Mouse (Mus musculus) right cerebral cortex, postnatal 10 days (tissue): Measurements from ENCODE around the gene Tubd1.

Source experiments
- DNase-seq, 2 experiments: peaks; one replicate each; pipeline ENCODE4 v3.0.0; 2021; ENCODE audit warnings: low spot score in 2 of 2

Tubd1 gene

DNA sequence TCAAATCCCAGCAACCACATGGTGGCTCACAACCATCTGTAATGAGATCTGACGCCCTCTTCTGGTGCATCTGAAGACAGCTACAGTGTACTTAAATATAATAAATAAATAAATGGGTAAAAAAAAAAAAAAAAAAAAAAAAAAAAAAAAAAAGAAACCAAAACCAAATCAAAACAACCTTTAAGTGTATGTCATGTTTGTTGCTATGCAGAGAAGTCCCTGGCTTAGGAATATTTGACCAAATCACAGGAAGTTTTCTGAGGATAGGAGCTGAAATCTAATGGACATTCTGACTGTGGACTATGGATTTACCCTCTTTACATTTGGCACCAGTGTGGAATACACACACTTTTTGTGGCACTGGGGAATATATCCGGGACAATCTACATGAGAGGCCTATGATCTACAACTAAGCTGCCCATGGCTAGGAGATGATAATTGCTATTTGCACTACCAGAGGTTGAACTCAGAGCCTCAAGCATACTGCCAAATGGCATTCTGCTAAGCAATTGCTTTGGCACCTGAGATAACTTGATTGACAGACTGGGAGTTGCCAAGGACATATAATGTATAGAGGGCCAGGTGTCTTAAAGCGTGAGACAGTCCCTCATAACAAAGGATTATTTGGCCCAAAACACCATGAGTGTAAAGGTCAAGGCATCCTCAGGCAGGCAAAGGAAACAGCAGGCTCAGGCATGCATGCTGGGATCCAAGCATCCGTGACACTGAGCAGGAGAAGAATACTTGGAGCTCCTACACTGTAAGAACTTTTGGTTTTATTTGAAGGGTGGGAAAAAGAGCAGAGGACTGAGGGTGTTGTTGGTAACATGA lies 54.8 kb downstream of the Tubd1 start:
- no peak for DNase-seq

DNA sequence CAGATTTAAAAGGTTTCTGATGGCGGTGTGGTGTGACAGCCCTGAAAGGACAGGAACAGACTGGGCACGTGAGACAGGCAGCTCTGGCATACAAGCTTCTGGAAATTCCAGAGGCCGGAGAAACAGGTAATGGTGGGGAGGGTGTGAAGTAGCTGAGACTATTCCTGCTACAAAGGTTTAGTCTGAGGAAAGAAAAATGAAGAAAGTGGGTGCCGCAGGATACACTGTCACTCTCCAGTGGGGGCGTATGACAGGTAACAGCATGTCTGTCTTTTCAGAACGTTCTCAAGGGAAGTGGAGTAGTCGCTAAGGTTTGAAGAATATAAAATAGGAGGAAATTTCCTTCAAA lies 55.4 kb downstream of the Tubd1 start:
- no peak for DNase-seq

DNA sequence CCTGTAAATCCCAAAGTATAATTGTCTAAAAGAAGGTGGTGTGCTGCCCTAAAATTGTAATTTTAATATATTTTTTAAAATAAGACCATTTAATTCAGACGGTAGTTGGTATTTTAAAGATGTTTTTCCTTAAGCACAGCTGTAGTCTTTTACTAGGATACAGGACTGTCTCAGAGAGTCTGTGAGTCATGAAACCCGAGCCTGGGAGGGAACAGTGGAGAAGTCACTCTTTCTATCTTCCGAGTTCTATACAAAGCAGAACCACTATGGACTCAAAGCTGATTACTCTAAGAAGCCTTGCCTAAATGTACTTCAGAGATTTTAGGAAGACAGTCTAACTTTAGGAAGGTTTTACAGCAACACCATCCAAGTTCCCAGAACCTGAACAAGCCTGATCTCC lies 57.3 kb downstream of the Tubd1 start:
- no peak for DNase-seq

DNA sequence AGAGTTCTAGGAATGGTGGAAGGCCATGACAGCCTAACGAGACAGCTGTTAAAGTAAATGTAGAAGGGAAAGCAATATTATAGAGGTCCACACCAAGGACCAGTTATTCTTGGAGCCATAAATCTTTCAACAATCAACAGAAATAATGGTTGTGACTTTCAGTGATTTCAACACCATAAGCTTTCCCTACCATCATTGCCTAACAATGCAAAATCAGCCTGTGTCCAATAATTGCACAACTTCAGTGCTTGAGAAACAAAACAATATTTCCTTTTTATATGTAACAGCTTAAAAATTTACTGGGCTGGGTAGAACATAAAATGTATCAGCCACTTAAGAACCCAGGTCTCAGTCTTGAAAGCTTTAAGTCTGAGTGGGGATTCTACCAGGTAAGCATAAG lies 58.9 kb downstream of the Tubd1 start:
- no peak for DNase-seq

GRCm38 (mm10) chr11:86604289-86604688 lies 59.5 kb downstream of the Tubd1 start:
- no peak for DNase-seq

DNA sequence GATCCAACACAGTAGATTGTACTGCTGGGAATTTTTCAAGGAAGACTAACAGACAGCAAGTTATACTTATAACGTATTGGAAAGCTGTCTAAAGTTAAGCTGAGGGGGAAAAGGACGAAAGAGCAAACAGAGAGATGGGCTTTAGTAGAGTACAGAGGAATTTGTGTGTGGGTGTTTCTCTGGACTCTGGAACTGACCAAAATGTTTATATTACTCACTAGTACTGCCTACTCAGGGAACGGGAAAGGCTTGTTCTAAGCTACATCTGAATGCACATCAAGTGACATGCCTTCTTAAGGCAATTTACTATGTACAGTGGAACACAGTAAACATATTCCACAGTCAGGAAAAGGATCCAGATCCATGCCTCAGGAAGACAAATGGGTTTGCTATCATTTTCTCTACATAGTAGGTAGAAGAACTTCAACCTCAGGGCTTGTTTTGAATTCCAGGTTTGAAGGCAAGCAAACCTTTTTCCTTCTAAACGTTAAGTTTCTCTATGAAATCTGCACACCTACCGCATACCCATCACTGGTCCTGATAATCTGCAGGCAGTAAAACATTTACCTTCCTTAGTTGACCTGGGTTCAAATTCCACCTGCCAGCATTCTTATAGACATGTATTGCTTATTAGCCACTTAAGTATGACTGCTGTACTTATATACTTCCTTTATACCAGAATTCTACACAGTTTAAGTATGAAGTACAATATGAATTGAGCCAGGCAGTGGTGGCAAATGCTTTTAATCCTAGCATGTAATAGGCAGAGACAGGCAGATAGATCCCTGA lies 60.1 kb downstream of the Tubd1 start:
- no peak for DNase-seq

- DNase-seq, result no peak
These were observed 62.0 kb downstream of the Tubd1 start for GRCm38 (mm10) chr11:86606621-86607339.

DNA sequence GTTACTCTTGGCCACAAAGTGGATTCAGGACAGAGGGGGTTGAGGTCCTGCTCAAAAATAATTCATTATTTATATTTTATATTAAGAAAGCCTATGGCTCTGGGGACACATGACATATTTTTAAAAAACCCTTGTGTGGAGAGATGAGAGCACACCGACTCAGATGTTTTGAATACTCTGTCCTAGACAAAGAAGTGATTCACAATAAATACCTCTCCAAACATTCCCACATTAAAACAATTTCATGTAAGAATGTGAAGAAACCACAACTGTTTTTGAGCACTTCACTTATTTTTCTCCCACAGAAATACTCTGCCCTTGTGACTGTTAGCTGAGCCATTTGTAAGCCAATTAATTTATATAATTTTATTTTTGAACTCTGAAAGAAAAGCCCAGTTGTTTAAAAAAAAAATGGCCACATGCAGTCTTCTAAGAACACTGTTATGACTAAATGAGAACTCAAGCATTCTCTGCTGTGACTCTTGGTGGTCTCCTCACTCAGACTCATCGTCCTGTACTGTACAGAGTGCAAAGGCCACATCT lies 63.1 kb downstream of the Tubd1 start:
- no peak for DNase-seq

DNA sequence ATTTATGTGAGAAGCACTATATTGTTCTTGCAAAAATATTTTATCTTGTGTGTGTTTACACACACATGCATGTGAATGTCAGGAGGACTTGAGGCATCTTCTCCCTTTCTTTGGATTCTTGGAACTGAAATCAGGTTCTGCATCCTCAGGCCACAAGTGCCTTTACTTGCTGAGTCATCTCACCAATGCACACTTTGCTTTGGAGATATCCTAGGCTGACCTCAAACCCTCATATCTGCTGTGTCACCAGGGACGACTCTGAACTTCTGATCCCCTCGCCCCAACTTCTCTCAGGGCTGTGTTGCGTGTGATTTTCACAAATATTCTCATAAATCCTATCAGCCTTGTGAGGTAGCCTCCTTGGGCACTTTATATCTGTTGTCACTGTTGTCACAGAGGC lies 65.4 kb downstream of the Tubd1 start:
- DNase-seq, result no peak

DNA sequence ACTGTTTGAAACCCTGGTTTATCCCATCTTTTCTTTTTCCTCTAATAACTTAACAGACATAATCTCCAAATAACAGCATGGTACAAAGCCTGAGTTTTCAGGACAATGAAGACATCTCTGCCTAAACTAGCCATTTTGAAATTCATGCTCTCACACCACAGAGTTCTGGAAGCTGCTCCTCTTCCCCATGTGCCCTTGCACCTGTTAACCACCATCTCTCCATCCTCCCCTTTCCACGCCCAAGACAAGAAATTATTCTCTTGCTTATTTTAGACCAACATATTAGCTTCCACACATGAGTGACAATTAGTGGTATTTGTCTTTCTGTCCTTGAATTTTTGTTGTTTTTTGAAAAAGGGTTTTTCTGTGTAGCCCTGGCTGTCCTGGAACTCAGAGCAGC lies 67.2 kb downstream of the Tubd1 start:
- DNase-seq, result no peak

DNA sequence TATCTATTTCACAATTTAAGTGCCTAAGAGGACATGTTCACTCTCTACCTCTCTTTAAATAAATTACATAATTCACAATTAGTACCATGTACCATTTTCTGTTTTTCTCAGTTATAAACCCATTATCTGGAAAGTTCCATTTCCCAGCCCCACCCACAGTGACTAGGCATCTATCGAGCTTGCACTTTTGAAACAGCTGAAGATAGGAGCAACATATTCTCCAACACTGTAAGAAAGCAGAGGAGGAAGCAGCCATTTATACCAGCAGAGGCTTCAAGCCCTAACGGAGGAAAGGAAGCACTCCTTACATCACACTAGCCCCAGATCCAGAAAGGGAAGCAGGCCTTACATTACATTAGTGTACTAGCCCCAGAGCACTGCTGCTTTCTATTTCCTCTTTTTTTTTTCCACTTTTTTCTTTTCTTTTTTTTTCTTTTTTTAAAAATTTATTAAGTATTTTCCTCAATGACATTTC lies 69.3 kb downstream of the Tubd1 start:
- peak in 1 of 2 experiments; percentile 30 for DNase-seq

- DNase-seq, result no peak
These were observed 69.8 kb downstream of the Tubd1 start for GRCm38 (mm10) chr11:86614607-86615006.
